Mouse (Mus musculus): ENCODE results near the gene Btg3. TPM values are rescaled to one million over a fixed set of nuclear protein-coding genes. Genes with fewer than 3 reads are reported as not detected.

Btg3 gene
- polyA plus RNA-seq, 1 experiment from 2014 or later: 40.3 TPM

- Histone ChIP-seq H3K4me2 (ENCODE audit: low read depth) (no peak overlapping the region), H3K9ac (ENCODE audit: low read length) (no peak overlapping the region), H3K27me3 (ENCODE audit: control insufficient read depth, insufficient read depth, low read length) (no peaks in the 10 kb centered on the region), H3K9me3 (ENCODE audit: control insufficient read depth, low read length) (no peaks in the 10 kb centered on the region), H3K4me3 (ENCODE audit: low read depth, low read length) (no peak overlapping the region), H3K27ac (ENCODE audit: low read depth, low read length) (no peak overlapping the region), H3K4me1 (ENCODE audit: control insufficient read depth, insufficient read depth, low read length) (no peaks in the 10 kb centered on the region), H3K36me3 (ENCODE audit: control insufficient read depth, insufficient read depth, low read length) (no peaks in the 10 kb centered on the region)
- DNase-seq (ENCODE audit: low spot score) (no peak), ATAC-seq (ENCODE audit: insufficient read depth, low FRiP score, low TSS enrichment) (no peak)
- WGBS: 70% methylated on average over 2 of the region's 2 CpGs
Measured at GRCm38 (mm10) chr16:78391354-78391753, 14.4 kb upstream of the Btg3 start.

GRCm38 (mm10) chr16:78389986-78390385, 13.0 kb upstream of the Btg3 start:
- H3K27ac ChIP-seq (ENCODE audit: low read depth, low read length): no peak overlapping the region
- H3K4me1 ChIP-seq (ENCODE audit: control insufficient read depth, insufficient read depth, low read length): no peaks in the 10 kb centered on the region
- DNase-seq (ENCODE audit: low spot score) (no peak), ATAC-seq (ENCODE audit: insufficient read depth, low FRiP score, low TSS enrichment) (no peak)
- H3K4me3 ChIP-seq (ENCODE audit: low read depth, low read length): no peak overlapping the region
- no peaks in the 10 kb centered on the region for H3K27me3 ChIP-seq (ENCODE audit: control insufficient read depth, insufficient read depth, low read length)
- H3K36me3 ChIP-seq (ENCODE audit: control insufficient read depth, insufficient read depth, low read length): no peaks in the 10 kb centered on the region
- no peaks in the 10 kb centered on the region for H3K9me3 ChIP-seq (ENCODE audit: control insufficient read depth, low read length)
- no peak overlapping the region for H3K9ac ChIP-seq (ENCODE audit: low read length)
- WGBS: 86% methylated on average over 3 of the region's 3 CpGs
- H3K4me2 ChIP-seq (ENCODE audit: low read depth): no peak overlapping the region

GRCm38 (mm10) chr16:78389122-78389521, 12.1 kb upstream of the Btg3 start:
- Histone ChIP-seq H3K4me2 (ENCODE audit: low read depth) (no peak overlapping the region), H3K4me1 (ENCODE audit: control insufficient read depth, insufficient read depth, low read length) (no peaks in the 10 kb centered on the region), H3K9me3 (ENCODE audit: control insufficient read depth, low read length) (no peaks in the 10 kb centered on the region), H3K4me3 (ENCODE audit: low read depth, low read length) (no peak overlapping the region), H3K27ac (ENCODE audit: low read depth, low read length) (no peak overlapping the region), H3K27me3 (ENCODE audit: control insufficient read depth, insufficient read depth, low read length) (no peaks in the 10 kb centered on the region), H3K36me3 (ENCODE audit: control insufficient read depth, insufficient read depth, low read length) (no peaks in the 10 kb centered on the region), H3K9ac (ENCODE audit: low read length) (no peak overlapping the region)
- no peak for ATAC-seq (ENCODE audit: insufficient read depth, low FRiP score, low TSS enrichment)
- DNase-seq (ENCODE audit: low spot score): no peak
- 77% methylated on average over 4 of the region's 4 CpGs for WGBS

GRCm38 (mm10) chr16:78378493-78378892, 1.5 kb upstream of the Btg3 start:
- DNase-seq (ENCODE audit: low spot score) (no peak), ATAC-seq (ENCODE audit: insufficient read depth, low FRiP score, low TSS enrichment) (no peak)
- Histone ChIP-seq H3K4me1 (ENCODE audit: control insufficient read depth, insufficient read depth, low read length) (no peaks in the 10 kb centered on the region), H3K27me3 (ENCODE audit: control insufficient read depth, insufficient read depth, low read length) (no peaks in the 10 kb centered on the region), H3K4me2 (ENCODE audit: low read depth) (no peak overlapping the region), H3K4me3 (ENCODE audit: low read depth, low read length) (no peak overlapping the region), H3K27ac (ENCODE audit: low read depth, low read length) (no peak overlapping the region), H3K9ac (ENCODE audit: low read length) (no peak overlapping the region), H3K9me3 (ENCODE audit: control insufficient read depth, low read length) (no peaks in the 10 kb centered on the region), H3K36me3 (ENCODE audit: control insufficient read depth, insufficient read depth, low read length) (no peaks in the 10 kb centered on the region)
- WGBS: 92% methylated on average over 5 of the region's 5 CpGs

GRCm38 (mm10) chr16:78375821-78376691, 936 bp downstream of the Btg3 start:
- H3K27me3 ChIP-seq (ENCODE audit: control insufficient read depth, insufficient read depth, low read length): no peaks in the 10 kb centered on the region
- no peaks in the 10 kb centered on the region for H3K9me3 ChIP-seq (ENCODE audit: control insufficient read depth, low read length)
- H3K9ac ChIP-seq (ENCODE audit: low read length): peak overlapping the region; percentile 95
- peak overlapping the region; percentile 85 for H3K4me3 ChIP-seq (ENCODE audit: low read depth, low read length)
- under 1% methylated on average over 56 of the region's 100 CpGs for WGBS
- H3K27ac ChIP-seq (ENCODE audit: low read depth, low read length): peak overlapping the region; percentile 62
- H3K36me3 ChIP-seq (ENCODE audit: control insufficient read depth, insufficient read depth, low read length): no peaks in the 10 kb centered on the region
- ATAC-seq (ENCODE audit: insufficient read depth, low FRiP score, low TSS enrichment) (peak; percentile 73), DNase-seq (ENCODE audit: low spot score) (peak; percentile 76)
- peak overlapping the region; percentile 70 for H3K4me2 ChIP-seq (ENCODE audit: low read depth)
- no peaks in the 10 kb centered on the region for H3K4me1 ChIP-seq (ENCODE audit: control insufficient read depth, insufficient read depth, low read length)

GRCm38 (mm10) chr16:78375222-78375621, 1.8 kb downstream of the Btg3 start:
- WGBS: 66% methylated on average over 10 of the region's 10 CpGs
- no peaks in the 10 kb centered on the region for H3K27me3 ChIP-seq (ENCODE audit: control insufficient read depth, insufficient read depth, low read length)
- H3K4me1 ChIP-seq (ENCODE audit: control insufficient read depth, insufficient read depth, low read length): no peaks in the 10 kb centered on the region
- H3K4me3 ChIP-seq (ENCODE audit: low read depth, low read length): peak overlapping the region; percentile 85
- DNase-seq (ENCODE audit: low spot score): peak; percentile 16
- no peak overlapping the region; the same call in 1 of the 2 replicates for H3K9ac ChIP-seq (ENCODE audit: low read length)
- H3K4me2 ChIP-seq (ENCODE audit: low read depth): peak overlapping the region; percentile 70
- H3K36me3 ChIP-seq (ENCODE audit: control insufficient read depth, insufficient read depth, low read length): no peaks in the 10 kb centered on the region
- H3K27ac ChIP-seq (ENCODE audit: low read depth, low read length): no peak overlapping the region
- ATAC-seq (ENCODE audit: insufficient read depth, low FRiP score, low TSS enrichment): no peak
- no peaks in the 10 kb centered on the region for H3K9me3 ChIP-seq (ENCODE audit: control insufficient read depth, low read length)

GRCm38 (mm10) chr16:78373743-78374142, 3.2 kb downstream of the Btg3 start:
- no peak for DNase-seq (ENCODE audit: low spot score)
- WGBS: 82% methylated on average over 8 of the region's 8 CpGs
- no peak for ATAC-seq (ENCODE audit: insufficient read depth, low FRiP score, low TSS enrichment)

GRCm38 (mm10) chr16:78372786-78373185, 4.2 kb downstream of the Btg3 start:
- peaks cover 1% of the 10 kb centered on the region; the same call in 1 of the 2 replicates for H3K36me3 ChIP-seq (ENCODE audit: control insufficient read depth, insufficient read depth, low read length)
- H3K27ac ChIP-seq (ENCODE audit: low read depth, low read length): no peak overlapping the region
- no peak overlapping the region for H3K4me3 ChIP-seq (ENCODE audit: low read depth, low read length)
- WGBS: 85% methylated on average over 5 of the region's 5 CpGs
- ATAC-seq (ENCODE audit: insufficient read depth, low FRiP score, low TSS enrichment) (no peak), DNase-seq (ENCODE audit: low spot score) (no peak)
- no peak overlapping the region for H3K9ac ChIP-seq (ENCODE audit: low read length)
- no peaks in the 10 kb centered on the region for H3K4me1 ChIP-seq (ENCODE audit: control insufficient read depth, insufficient read depth, low read length)
- no peak overlapping the region for H3K4me2 ChIP-seq (ENCODE audit: low read depth)
- H3K27me3 ChIP-seq (ENCODE audit: control insufficient read depth, insufficient read depth, low read length): no peaks in the 10 kb centered on the region
- no peaks in the 10 kb centered on the region for H3K9me3 ChIP-seq (ENCODE audit: control insufficient read depth, low read length)

More at GRCm38 (mm10) chr16:78373743-78374142, 3.2 kb downstream of the Btg3 start:
- no peaks in the 10 kb centered on the region for H3K27me3 ChIP-seq (ENCODE audit: control insufficient read depth, insufficient read depth, low read length)
- H3K36me3 ChIP-seq (ENCODE audit: control insufficient read depth, insufficient read depth, low read length): no peaks in the 10 kb centered on the region
- H3K27ac ChIP-seq (ENCODE audit: low read depth, low read length): no peak overlapping the region
- no peaks in the 10 kb centered on the region for H3K4me1 ChIP-seq (ENCODE audit: control insufficient read depth, insufficient read depth, low read length)
- no peak overlapping the region for H3K9ac ChIP-seq (ENCODE audit: low read length)
- no peak overlapping the region for H3K4me3 ChIP-seq (ENCODE audit: low read depth, low read length)
- H3K4me2 ChIP-seq (ENCODE audit: low read depth): no peak overlapping the region
- H3K9me3 ChIP-seq (ENCODE audit: control insufficient read depth, low read length): no peaks in the 10 kb centered on the region

- no peak overlapping the region for H3K4me2 ChIP-seq (ENCODE audit: low read depth)
- WGBS: 85% methylated on average over 7 of the region's 7 CpGs
- H3K36me3 ChIP-seq (ENCODE audit: control insufficient read depth, insufficient read depth, low read length): peaks cover 2% of the 10 kb centered on the region; the same call in 1 of the 2 replicates
- H3K9ac ChIP-seq (ENCODE audit: low read length): no peak overlapping the region
- no peak overlapping the region for H3K4me3 ChIP-seq (ENCODE audit: low read depth, low read length)
- H3K27ac ChIP-seq (ENCODE audit: low read depth, low read length): no peak overlapping the region
- H3K27me3 ChIP-seq (ENCODE audit: control insufficient read depth, insufficient read depth, low read length): no peaks in the 10 kb centered on the region
- H3K9me3 ChIP-seq (ENCODE audit: control insufficient read depth, low read length): no peaks in the 10 kb centered on the region
- no peaks in the 10 kb centered on the region for H3K4me1 ChIP-seq (ENCODE audit: control insufficient read depth, insufficient read depth, low read length)
- DNase-seq (ENCODE audit: low spot score) (no peak), ATAC-seq (ENCODE audit: insufficient read depth, low FRiP score, low TSS enrichment) (no peak)
Measured at GRCm38 (mm10) chr16:78371491-78372046, 5.4 kb downstream of the Btg3 start.

Measured in neural tube, embryonic 11.5 days (tissue).